8 mouse cellular contexts compared by ENCODE assay signal in genomic region chr3:88530082-88530864, GRCm38 (mm10). TPM values are rescaled to one million over a fixed set of nuclear protein-coding genes. Genes with fewer than 3 reads are reported as not detected.
A peak's percentile ranks its signal among the peaks of the same experiment; 100 is the strongest.
DNase-seq lines count a peak whose midpoint lies in the region; ATAC-seq lines count a peak whose summit lies in the region.
"Had no signal": no experiment of that assay in that cellular context is flagged by ENCODE, and none has a peak within 500 bp of the region (broad histone marks: within the 10 kb centered on the region; RNA-seq: fewer than 3 reads in every experiment).

No protein-coding gene starts in this region.

- 0% methylated on average over 11 of the region's 11 CpGs for WGBS in forebrain, embryonic 13.5 days
- 43% methylated on average over 11 of the region's 11 CpGs for WGBS in liver, embryonic 13.5 days (ENCODE audit: insufficient replicate concordance)

- H3K4me2 ChIP-seq in forebrain, embryonic 13.5 days, result peak overlapping the region; percentile 99
- peak overlapping the region; percentile 98 for H3K4me2 ChIP-seq in liver, embryonic 13.5 days

- peaks cover 67% of the 10 kb centered on the region for H3K4me1 ChIP-seq in forebrain, embryonic 13.5 days
- peaks cover 82% of the 10 kb centered on the region for H3K4me1 ChIP-seq in liver, embryonic 13.5 days (replicated peaks)

- peak overlapping the region; percentile 97 for H3K4me3 ChIP-seq in forebrain, embryonic 13.5 days
- H3K4me3 ChIP-seq in liver, embryonic 13.5 days (replicated peaks), result peak overlapping the region; percentile 76

- H3K27me3 ChIP-seq in forebrain, embryonic 13.5 days, result no peaks in the 10 kb centered on the region
- peaks cover 16% of the 10 kb centered on the region for H3K27me3 ChIP-seq in liver, embryonic 13.5 days

- no peak for ATAC-seq in forebrain, embryonic 13.5 days
- no peak for ATAC-seq in liver, embryonic 13.5 days (ENCODE audit: low read depth)

- H3K36me3 ChIP-seq in forebrain, embryonic 13.5 days (ENCODE audit: poor library complexity, severe bottlenecking), result peaks cover 10% of the 10 kb centered on the region
- H3K36me3 ChIP-seq in liver, embryonic 13.5 days, result no peaks in the 10 kb centered on the region

- peak overlapping the region; percentile 100 for H3K9ac ChIP-seq in forebrain, embryonic 13.5 days
- peak overlapping the region; percentile 82; the same call in 1 of the 2 replicates for H3K9ac ChIP-seq in liver, embryonic 13.5 days

- peak overlapping the region; percentile 99 for H3K27ac ChIP-seq in forebrain, embryonic 13.5 days
- no peak overlapping the region for H3K27ac ChIP-seq in liver, embryonic 13.5 days

- H3K9me3 ChIP-seq in forebrain, embryonic 13.5 days (replicated peaks), result no peaks in the 10 kb centered on the region
- H3K9me3 ChIP-seq in liver, embryonic 13.5 days (replicated peaks), result no peaks in the 10 kb centered on the region

- peak; percentile 28 for DNase-seq in thymus, postnatal 14 days
- DNase-seq in thymus, postnatal 25 days, result no peak
- no peak for DNase-seq in liver, embryonic 13.5 days
- no peak for DNase-seq in layer of hippocampus, postnatal 14 days (ENCODE audit: low spot score in 2 of 2)
- DNase-seq in adrenal gland, adult 8-10 months, result no peak
- no peak for DNase-seq in gastrocnemius, adult 8-10 months (ENCODE audit: low spot score in 2 of 2)

RNA-seq across cellular contexts. Expression of gene Mex3a, which starts 1.9 kb away (rescaled TPM):
- 51.5 and 52.6 TPM in 2 replicates for polyA plus RNA-seq in forebrain, embryonic 13.5 days (2015; fragmentation: Nextera tagmentation; extraction: Ambion mirVana)
- 1.2 and 1.5 TPM in 2 replicates for polyA plus RNA-seq in liver, embryonic 13.5 days (2015; fragmentation: Nextera tagmentation; extraction: Ambion mirVana)
- 10 to 100 TPM in 1 of 2 experiments, 1 to 10 TPM in 1; 9.0 to 10.7 TPM for total RNA-seq in layer of hippocampus, postnatal 14 days (2021)
- total RNA-seq in adrenal gland, adult 8-10 months (2022), result 1 to 10 TPM; 2.8 to 4.3 (median 3.9) TPM
- total RNA-seq in gastrocnemius, adult 8-10 months (2022), result under 1 TPM; 0.07 to 0.31 (median 0.15) TPM

RNA-seq across cellular contexts. Expression of gene Rab25, which starts 17.8 kb away (rescaled TPM):
- polyA plus RNA-seq in forebrain, embryonic 13.5 days (2015; fragmentation: Nextera tagmentation; extraction: Ambion mirVana), result not detected in 2 replicates
- polyA plus RNA-seq in liver, embryonic 13.5 days (2015; fragmentation: Nextera tagmentation; extraction: Ambion mirVana), result 0.15 TPM in 1 of 2 replicates, not detected in the other
- not detected for total RNA-seq in layer of hippocampus, postnatal 14 days (2021)
- not detected for total RNA-seq in adrenal gland, adult 8-10 months (2022)
- not detected for total RNA-seq in gastrocnemius, adult 8-10 months (2022)
- total RNA-seq: common myeloid progenitor, adult 5-6 weeks had no signal

RNA-seq across cellular contexts. Expression of gene Lmna, which starts 20.5 kb away (rescaled TPM):
- 12.1 and 15.5 TPM in 2 replicates for polyA plus RNA-seq in forebrain, embryonic 13.5 days (2015; fragmentation: Nextera tagmentation; extraction: Ambion mirVana)
- polyA plus RNA-seq in liver, embryonic 13.5 days (2015; fragmentation: Nextera tagmentation; extraction: Ambion mirVana), result 165 and 184 TPM in 2 replicates
- total RNA-seq in layer of hippocampus, postnatal 14 days (2021), result 10 to 100 TPM; 42.0 to 49.3 TPM
- 100 to 1,000 TPM in 3 of 4 experiments, 10 to 100 TPM in 1; 88.2 to 134 (median 124) TPM for total RNA-seq in adrenal gland, adult 8-10 months (2022)
- 10 to 100 TPM; 59.0 to 76.0 (median 67.8) TPM for total RNA-seq in gastrocnemius, adult 8-10 months (2022)

RNA-seq across cellular contexts. Expression of gene Lamtor2, which starts 22.6 kb away (rescaled TPM):
- 170 and 180 TPM in 2 replicates for polyA plus RNA-seq in forebrain, embryonic 13.5 days (2015; fragmentation: Nextera tagmentation; extraction: Ambion mirVana)
- polyA plus RNA-seq in liver, embryonic 13.5 days (2015; fragmentation: Nextera tagmentation; extraction: Ambion mirVana), result 88.4 and 95.9 TPM in 2 replicates
- total RNA-seq in layer of hippocampus, postnatal 14 days (2021), result 100 to 1,000 TPM in 1 of 2 experiments, 10 to 100 TPM in 1; 96.1 to 113 TPM
- total RNA-seq in adrenal gland, adult 8-10 months (2022), result 100 to 1,000 TPM; 138 to 164 (median 144) TPM
- total RNA-seq in gastrocnemius, adult 8-10 months (2022), result 10 to 100 TPM; 83.0 to 95.4 (median 86.1) TPM

RNA-seq across cellular contexts. Expression of gene Ubqln4, which starts 23.3 kb away (rescaled TPM):
- polyA plus RNA-seq in forebrain, embryonic 13.5 days (2015; fragmentation: Nextera tagmentation; extraction: Ambion mirVana), result 43.5 and 47.5 TPM in 2 replicates
- 20.7 and 22.8 TPM in 2 replicates for polyA plus RNA-seq in liver, embryonic 13.5 days (2015; fragmentation: Nextera tagmentation; extraction: Ambion mirVana)
- total RNA-seq in layer of hippocampus, postnatal 14 days (2021), result 10 to 100 TPM; 77.3 to 81.8 TPM
- total RNA-seq in adrenal gland, adult 8-10 months (2022), result 10 to 100 TPM; 64.1 to 81.3 (median 66.7) TPM
- total RNA-seq in gastrocnemius, adult 8-10 months (2022), result 100 to 1,000 TPM in 1 of 4 experiments, 10 to 100 TPM in 3; 91.9 to 112 (median 94.6) TPM
